Mouse (Mus musculus) forebrain, embryonic 10.5 days (tissue): ENCODE measurements around the gene Ttc27. TPM values are rescaled to one million over a fixed set of nuclear protein-coding genes. Genes with fewer than 3 reads are reported as not detected.
"Not testable (repeated sequence)": the region's sequence is repeated elsewhere in the genome, so short reads cannot be mapped to it uniquely, and the experiment has no call there.

ENCODE experiments used
- DNase-seq: peaks from one replicate; pipeline ENCODE4 v3.0.0-alpha.2; 2017; ENCODE audit warnings: low spot score; ENCODE audit errors: extremely low spot score
- H3K27ac ChIP-seq: fragments of 300-500 bp; sonication (generic); 2 replicates; pipeline ENCODE4 v1.5.1; 2016; ENCODE audit warnings: mild to moderate bottlenecking
- H3K27me3 ChIP-seq: fragments of 300-500 bp; sonication (generic); 2 replicates; pipeline ENCODE4 v1.6.1; 2016; ENCODE audit warnings: mild to moderate bottlenecking; ENCODE audit not compliant: poor library complexity, severe bottlenecking
- H3K36me3 ChIP-seq: fragments of 300-500 bp; sonication (generic); replicated peaks from 2 replicates; pipeline ENCODE4 v1.6.1; 2016; ENCODE audit warnings: mild to moderate bottlenecking, moderate library complexity
- H3K4me1 ChIP-seq: fragments of 300-500 bp; sonication (generic); 2 replicates; pipeline ENCODE4 v1.6.1; 2016
- H3K4me3 ChIP-seq: fragments of 300-500 bp; sonication (generic); 2 replicates; pipeline ENCODE4 v1.5.1; 2016; ENCODE audit warnings: mild to moderate bottlenecking, moderate library complexity
- H3K9me3 ChIP-seq: fragments of 300-500 bp; sonication (generic); 2 replicates; pipeline ENCODE4 v1.6.1; 2016; ENCODE audit warnings: mild to moderate bottlenecking, moderate library complexity
- WGBS: fragments of 180-500 bp; shearing (Covaris S2); methylation state at CpG from one replicate; pipeline ENCODE4 v1.1.7; 2016; 5-methylcytosine and 5-hydroxymethylcytosine counted together
- polyA plus RNA-seq: library from polyadenylated mRNA; unstranded; fragments of >200 nt; fragmentation: Nextera tagmentation; extraction: Ambion mirVana; gene quantifications from 2 replicates; pipeline ENCODE4 v1.2.1, GENCODE M21; 2016

Gene Ttc27
- 29.0 and 30.5 TPM in 2 replicates for polyA plus RNA-seq

DNA sequence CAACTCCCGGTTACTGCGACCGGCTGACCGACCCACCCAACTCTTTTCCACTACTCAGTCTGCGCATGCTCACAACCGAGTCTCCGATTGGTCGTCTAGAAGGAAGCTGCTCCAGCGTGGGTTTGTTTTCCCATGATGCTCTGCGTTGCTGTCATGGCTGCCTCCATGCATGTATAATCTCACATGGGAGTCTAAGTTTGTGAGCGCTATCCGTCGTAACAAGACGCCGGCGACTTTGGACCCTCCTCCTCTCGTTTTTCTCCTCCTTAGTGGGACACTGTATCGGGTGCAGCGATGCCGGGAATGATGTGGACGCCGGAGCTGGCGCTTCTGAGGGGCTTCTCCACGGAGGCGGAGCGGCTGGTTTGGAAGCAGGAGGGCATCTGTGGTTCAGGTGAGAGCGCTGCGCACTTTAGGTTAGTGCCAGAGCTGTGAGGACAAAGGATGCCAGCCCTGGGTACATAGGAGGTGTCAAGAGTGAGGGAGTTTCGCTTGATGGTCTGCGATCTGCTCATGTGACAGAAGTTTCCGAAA is at the start of gene Ttc27:
Ttc27 (plus strand) TSS at position 115 of the 534 bp plus-strand sequence.
- Histone ChIP-seq H3K36me3 (peaks cover 11% of the 10 kb centered on the region), H3K27me3 (no peaks in the 10 kb centered on the region), H3K9me3 (no peaks in the 10 kb centered on the region), H3K4me3 (peak within 1 kb of the TSS; percentile 93), H3K4me1 (peaks cover 15% of the 10 kb centered on the region), H3K27ac (peak within 1 kb of the TSS; percentile 74)
- DNase-seq = peak; percentile 94
- under 1% methylated on average over 31 of the region's 31 CpGs for WGBS

GRCm38 (mm10) chr17:74668010-74668409 is 49.5 kb upstream of the Ttc27 start:
- no peak for DNase-seq
- H3K27me3 ChIP-seq = no peaks in the 10 kb centered on the region
- H3K9me3 ChIP-seq = no peaks in the 10 kb centered on the region
- no CpG with 5 or more reads among the region's 1 CpGs for WGBS
- peaks cover 94% of the 10 kb centered on the region for H3K36me3 ChIP-seq
- no peak overlapping the region for H3K27ac ChIP-seq
- no peak overlapping the region for H3K4me3 ChIP-seq
- H3K4me1 ChIP-seq = no peaks in the 10 kb centered on the region

GRCm38 (mm10) chr17:74670031-74670430 is 47.5 kb upstream of the Ttc27 start:
- Histone ChIP-seq H3K4me3 (no peak overlapping the region), H3K9me3 (no peaks in the 10 kb centered on the region), H3K27ac (no peak overlapping the region), H3K27me3 (no peaks in the 10 kb centered on the region), H3K4me1 (no peaks in the 10 kb centered on the region), H3K36me3 (peaks cover 87% of the 10 kb centered on the region)
- DNase-seq = no peak
- 96% methylated on average over 13 of the region's 13 CpGs for WGBS

DNA sequence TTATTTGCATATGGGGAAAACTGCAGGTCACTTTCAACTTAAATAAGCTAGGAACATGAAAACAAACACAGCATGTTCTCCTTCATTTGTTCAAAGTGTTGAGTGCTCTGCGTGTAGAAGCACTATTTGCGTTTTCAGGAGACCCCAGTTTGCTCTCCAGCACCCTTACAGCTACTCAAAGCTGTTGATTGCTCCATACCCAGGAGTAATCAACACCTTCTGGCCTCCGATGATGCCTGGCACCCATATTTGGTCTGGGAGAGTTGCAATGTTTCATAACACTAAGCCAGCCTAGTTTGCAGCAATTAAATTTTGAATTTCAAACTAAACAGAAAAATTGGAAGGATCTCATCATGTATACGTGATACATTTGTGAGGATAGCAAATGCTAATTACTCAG is 45.1 kb upstream of the Ttc27 start:
- peaks cover 90% of the 10 kb centered on the region for H3K36me3 ChIP-seq
- H3K4me3 ChIP-seq = no peak overlapping the region
- no peaks in the 10 kb centered on the region for H3K27me3 ChIP-seq
- no peak overlapping the region for H3K27ac ChIP-seq
- no peak for DNase-seq
- WGBS = 89% methylated on average over 4 of the region's 4 CpGs
- no peaks in the 10 kb centered on the region for H3K4me1 ChIP-seq
- no peaks in the 10 kb centered on the region for H3K9me3 ChIP-seq

DNA sequence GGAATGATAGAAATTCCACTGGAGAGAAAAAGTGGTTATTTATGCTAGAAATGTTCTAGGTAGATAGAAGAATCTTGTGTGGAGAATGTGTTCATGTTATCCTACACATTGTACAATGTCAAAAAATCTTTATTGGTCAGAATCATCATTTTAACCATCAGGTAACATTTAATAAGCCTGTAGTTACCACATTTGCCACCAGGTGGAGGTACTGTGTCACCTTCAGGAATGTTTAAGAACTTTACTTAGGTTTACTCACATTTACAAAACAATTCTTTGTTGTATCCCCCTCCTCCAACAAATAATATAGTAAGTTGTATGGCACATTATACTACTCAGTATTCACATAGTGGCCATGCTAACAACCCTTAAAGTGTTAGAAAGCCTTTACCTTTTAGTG is 44.3 kb upstream of the Ttc27 start:
- H3K9me3 ChIP-seq = no peaks in the 10 kb centered on the region
- H3K36me3 ChIP-seq = peaks cover 91% of the 10 kb centered on the region
- no peak overlapping the region for H3K27ac ChIP-seq
- H3K27me3 ChIP-seq = no peaks in the 10 kb centered on the region
- DNase-seq = no peak
- no peak overlapping the region for H3K4me3 ChIP-seq
- H3K4me1 ChIP-seq = no peaks in the 10 kb centered on the region

DNA sequence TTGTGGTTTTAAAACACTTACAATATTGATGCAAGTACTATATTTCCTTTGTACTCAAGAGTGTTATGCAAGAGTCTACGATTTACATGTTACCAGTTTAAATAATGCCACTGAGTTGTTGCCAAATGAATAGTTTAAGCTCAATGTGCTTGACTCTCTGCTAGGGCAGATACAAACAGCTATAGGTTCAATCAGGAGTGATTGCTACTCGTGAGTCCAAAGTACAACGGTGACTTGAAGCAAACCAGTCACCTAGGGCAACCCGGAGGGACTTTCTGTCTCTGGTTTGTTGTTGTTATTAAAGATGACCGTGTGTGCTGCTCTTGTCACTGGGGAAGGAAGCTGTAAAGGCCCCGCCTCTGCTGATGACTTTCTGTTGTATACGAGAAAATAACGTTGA is 39.5 kb upstream of the Ttc27 start:
- DNase-seq = no peak
- H3K27me3 ChIP-seq = no peaks in the 10 kb centered on the region
- no peaks in the 10 kb centered on the region for H3K4me1 ChIP-seq
- no peak overlapping the region for H3K4me3 ChIP-seq
- no peak overlapping the region for H3K27ac ChIP-seq
- H3K36me3 ChIP-seq = peaks cover 81% of the 10 kb centered on the region
- WGBS = 97% methylated on average over 8 of the region's 8 CpGs
- no peaks in the 10 kb centered on the region for H3K9me3 ChIP-seq

- H3K27ac ChIP-seq = no peak overlapping the region
- H3K4me1 ChIP-seq = no peaks in the 10 kb centered on the region
- no peak for DNase-seq
- no peaks in the 10 kb centered on the region for H3K27me3 ChIP-seq
- H3K36me3 ChIP-seq = peaks cover 53% of the 10 kb centered on the region
- no peaks in the 10 kb centered on the region for H3K9me3 ChIP-seq
- WGBS = 99% methylated on average over 3 of the region's 3 CpGs
- no peak overlapping the region for H3K4me3 ChIP-seq
Measured at GRCm38 (mm10) chr17:74684927-74685326, 32.6 kb upstream of the Ttc27 start.

- Histone ChIP-seq H3K9me3 (no peaks in the 10 kb centered on the region), H3K27ac (no peak overlapping the region), H3K36me3 (peaks cover 62% of the 10 kb centered on the region), H3K4me1 (no peaks in the 10 kb centered on the region), H3K4me3 (no peak overlapping the region), H3K27me3 (no peaks in the 10 kb centered on the region)
- WGBS = 90% methylated on average over 2 of the region's 2 CpGs
- no peak for DNase-seq
Measured at GRCm38 (mm10) chr17:74688555-74688954, 29.0 kb upstream of the Ttc27 start.

DNA sequence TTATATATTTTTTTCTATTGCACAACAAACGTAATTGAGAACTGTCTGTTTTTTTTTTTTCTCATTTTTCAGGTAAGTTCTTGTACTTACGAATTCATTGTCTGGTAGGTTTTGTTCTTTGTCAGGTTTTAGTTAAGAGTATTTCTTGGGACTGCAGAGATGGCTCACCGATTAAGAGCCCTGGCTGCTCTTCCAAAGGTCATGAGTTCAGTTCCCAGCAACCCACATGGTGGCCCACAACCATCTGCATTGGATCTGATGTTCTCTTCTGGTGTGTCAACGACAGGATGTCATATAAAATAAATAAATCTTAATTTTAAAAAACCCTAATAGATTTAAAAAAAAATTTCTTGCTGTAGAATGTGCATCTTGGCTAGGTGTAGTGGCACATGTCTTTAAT is 28.1 kb upstream of the Ttc27 start:
- peaks cover 65% of the 10 kb centered on the region for H3K36me3 ChIP-seq
- no peak overlapping the region for H3K27ac ChIP-seq
- DNase-seq = no peak
- WGBS = 95% methylated on average over 4 of the region's 4 CpGs
- no peaks in the 10 kb centered on the region for H3K4me1 ChIP-seq
- no peaks in the 10 kb centered on the region for H3K27me3 ChIP-seq
- H3K4me3 ChIP-seq = no peak overlapping the region
- no peaks in the 10 kb centered on the region for H3K9me3 ChIP-seq

DNA sequence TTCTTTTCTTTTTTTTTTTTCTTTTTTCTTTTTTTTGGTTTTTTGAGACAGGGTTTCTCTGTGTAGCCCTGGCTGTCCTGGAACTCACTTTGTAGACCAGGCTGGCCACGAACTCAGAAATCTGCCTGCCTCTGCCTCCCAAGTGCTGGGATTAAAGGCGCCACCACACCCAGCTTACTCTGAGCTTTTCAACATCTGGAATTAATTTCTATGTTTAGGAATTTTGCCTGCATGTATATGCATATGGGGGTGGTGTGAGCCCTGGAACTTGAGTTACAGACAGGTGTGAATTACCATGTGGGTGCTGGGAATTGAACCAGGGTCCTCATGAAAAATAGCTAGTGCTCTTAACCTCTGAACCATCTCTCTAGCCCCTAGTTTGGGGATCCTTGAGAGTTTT is 15.9 kb upstream of the Ttc27 start:
- H3K36me3 ChIP-seq = peaks cover 80% of the 10 kb centered on the region
- H3K27ac ChIP-seq, H3K27me3 ChIP-seq, DNase-seq, H3K4me3 ChIP-seq, H3K9me3 ChIP-seq, H3K4me1 ChIP-seq: not testable (repeated sequence)
- WGBS = 92% methylated on average over 2 of the region's 2 CpGs

GRCm38 (mm10) chr17:74705480-74705879 is 12.1 kb upstream of the Ttc27 start:
- Histone ChIP-seq H3K27me3 (no peaks in the 10 kb centered on the region), H3K9me3 (no peaks in the 10 kb centered on the region), H3K36me3 (peaks cover 42% of the 10 kb centered on the region), H3K4me1 (no peaks in the 10 kb centered on the region), H3K27ac (no peak overlapping the region), H3K4me3 (no peak overlapping the region)
- WGBS = 84% methylated on average over 5 of the region's 5 CpGs
- no peak for DNase-seq

DNA sequence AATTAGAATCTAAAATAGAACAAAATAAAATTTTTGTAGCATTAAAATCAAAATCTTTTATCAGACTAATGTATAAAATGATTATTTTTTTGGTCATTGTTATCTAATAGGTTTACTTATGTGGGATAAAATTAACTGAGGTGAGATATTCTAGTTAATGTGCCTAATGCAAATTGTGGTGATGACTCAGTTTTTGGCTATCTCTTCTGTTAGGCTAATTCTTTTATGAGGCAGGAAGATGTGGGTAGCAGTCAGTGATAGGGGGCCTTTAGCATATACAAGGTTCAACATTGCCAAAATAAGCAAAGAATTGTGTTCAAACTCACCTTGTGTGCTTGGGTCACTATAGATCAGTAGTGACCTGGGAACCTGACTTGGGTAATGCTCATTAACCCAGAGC is 10.9 kb upstream of the Ttc27 start:
- DNase-seq = no peak

DNA sequence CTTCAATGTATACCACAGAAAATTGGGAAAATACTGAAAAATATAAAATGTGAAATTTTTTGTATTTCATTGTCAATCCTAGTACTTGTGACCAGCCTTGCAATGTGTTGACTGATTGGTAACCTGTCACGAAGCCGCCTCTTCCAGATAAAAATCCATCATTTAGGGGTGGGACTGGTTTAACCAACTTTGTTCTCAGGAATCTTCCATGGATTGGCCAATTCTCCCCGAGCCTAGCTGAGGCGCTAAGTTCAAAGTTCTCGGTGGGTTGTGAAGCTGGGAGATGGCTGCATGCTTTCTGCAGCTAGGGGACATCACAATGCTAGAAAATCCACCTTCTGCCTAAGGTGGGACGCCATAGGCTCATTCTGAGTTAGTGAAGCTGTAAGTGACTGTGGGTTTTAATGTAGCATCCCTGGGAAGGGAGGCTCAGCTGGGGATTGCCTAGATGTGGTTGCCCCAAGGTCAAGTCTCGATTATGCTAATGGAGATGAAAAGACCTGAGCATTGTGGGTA is 9.8 kb upstream of the Ttc27 start:
- Histone ChIP-seq H3K4me3 (no peak overlapping the region), H3K27me3 (no peaks in the 10 kb centered on the region), H3K36me3 (peaks cover 22% of the 10 kb centered on the region), H3K27ac (no peak overlapping the region), H3K9me3 (no peaks in the 10 kb centered on the region), H3K4me1 (no peaks in the 10 kb centered on the region)
- WGBS = 91% methylated on average over 7 of the region's 7 CpGs
- DNase-seq = no peak

More for the DNA sequence above, 10.9 kb upstream of the Ttc27 start:
- Histone ChIP-seq H3K27me3 (no peaks in the 10 kb centered on the region), H3K36me3 (peaks cover 31% of the 10 kb centered on the region), H3K4me3 (no peak overlapping the region), H3K27ac (no peak overlapping the region), H3K9me3 (no peaks in the 10 kb centered on the region), H3K4me1 (no peaks in the 10 kb centered on the region)

GRCm38 (mm10) chr17:74710731-74711130 is 6.8 kb upstream of the Ttc27 start:
- Histone ChIP-seq H3K36me3 (no peaks in the 10 kb centered on the region), H3K27me3 (no peaks in the 10 kb centered on the region), H3K4me1 (no peaks in the 10 kb centered on the region), H3K9me3 (no peaks in the 10 kb centered on the region), H3K27ac (no peak overlapping the region), H3K4me3 (no peak overlapping the region)
- 77% methylated on average over 4 of the region's 4 CpGs for WGBS
- no peak for DNase-seq
